Mouse (Mus musculus) CD4-positive naive resting alpha-beta T cell, adult 76 days (primary cell): ENCODE data around the gene Spata19. TPM values are rescaled to one million over a fixed set of nuclear protein-coding genes. Genes with fewer than 3 reads are reported as not detected.

ENCODE experiments used
- total RNA-seq: library from RNA; stranded (reverse); gene quantifications from one replicate; pipeline ENCODE4 v1.2.4, GENCODE M21; 2023

The Spata19 gene
- not detected for total RNA-seq

DNA sequence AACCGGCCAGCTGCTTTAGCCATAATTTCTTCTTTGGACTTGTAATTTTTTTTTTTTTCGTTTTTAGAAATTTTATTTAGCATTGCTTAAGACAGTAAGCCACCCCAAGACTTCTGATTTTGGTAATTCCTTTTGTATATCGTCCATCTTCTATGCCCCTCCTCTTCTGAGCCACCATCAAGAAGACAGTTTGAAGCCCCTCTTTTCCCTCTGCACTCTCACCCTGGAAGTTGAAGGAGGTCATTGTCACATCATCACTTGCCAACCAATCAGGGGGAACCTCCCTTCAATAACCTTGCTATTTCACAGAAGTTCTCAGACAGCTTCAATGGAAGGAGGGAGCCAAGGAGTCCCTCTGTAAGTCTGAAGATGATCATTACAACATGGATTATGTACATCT is at the start of gene Spata19:
TSS of gene Spata19 (plus strand) at position 301 of the 400 bp plus-strand sequence.

Other genes starting within 250 kb of the Spata19 start
- not detected for gene Jam3, start 241.4 kb upstream of the Spata19 start, total RNA-seq
- not detected for gene Igsf9b, start 97.6 kb upstream of the Spata19 start, total RNA-seq